Mouse (Mus musculus): ENCODE data around the gene Add2. TPM values are rescaled to one million over a fixed set of nuclear protein-coding genes. Genes with fewer than 3 reads are reported as not detected.

The Add2 gene
- polyA plus RNA-seq, 1 experiment: not detected

DNA sequence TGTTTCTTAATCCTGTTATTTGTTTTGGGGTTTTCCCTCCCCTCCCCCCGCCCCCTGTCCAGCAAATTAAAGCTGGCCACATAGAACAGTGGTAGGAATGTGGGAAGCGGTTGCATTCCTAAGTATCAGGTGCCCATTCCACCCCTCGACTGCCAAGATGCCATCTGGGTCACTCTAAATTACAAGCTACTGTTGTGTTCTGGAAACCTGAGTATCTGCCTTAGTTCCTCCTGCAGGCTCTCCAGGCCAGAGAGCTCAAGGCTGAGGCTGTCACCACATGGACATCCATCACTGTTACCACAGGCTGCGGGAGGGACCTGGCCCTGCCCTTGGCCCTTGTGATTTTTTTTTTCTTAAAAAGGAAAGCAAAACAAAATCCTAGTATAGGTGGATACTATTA, 140.7 kb downstream of the Add2 start:
- H3K4me3 ChIP-seq (ENCODE audit: insufficient read depth, low read length): no peak overlapping the region
- H3K4me1 ChIP-seq (ENCODE audit: control insufficient read depth, insufficient read depth, low read length): no peaks in the 10 kb centered on the region
- TF ChIP-seq CTCF (IDR thresholded peaks at IDR 0.05; ENCODE audit: low read depth, low read length) (no peak), POLR2A (IDR thresholded peaks at IDR 0.05; ENCODE audit: borderline replicate concordance, low read depth, low read length) (no peak)
- H3K27ac ChIP-seq (ENCODE audit: insufficient read depth, low read depth, low read length): no peak overlapping the region

Other genes starting within 250 kb of the Add2 start
- not detected in 2 replicates for gene Nat8f6, start 207.7 kb upstream of the Add2 start, polyA plus RNA-seq (2012; ENCODE audit: insufficient read depth, insufficient read length, missing spikeins)
- not detected in 2 replicates for gene Nat8f5, start 207.7 kb upstream of the Add2 start, polyA plus RNA-seq (2012; ENCODE audit: insufficient read depth, insufficient read length, missing spikeins)
- gene Nat8, start 196.6 kb upstream of the Add2 start, polyA plus RNA-seq (2012; ENCODE audit: insufficient read depth, insufficient read length, missing spikeins): not detected in 2 replicates
- gene Nat8f2, start 159.5 kb upstream of the Add2 start, polyA plus RNA-seq (2012; ENCODE audit: insufficient read depth, insufficient read length, missing spikeins): not detected in 2 replicates
- gene Nat8f4, start 123.8 kb upstream of the Add2 start, polyA plus RNA-seq (2012; ENCODE audit: insufficient read depth, insufficient read length, missing spikeins): 0.86 and 0.87 TPM in 2 replicates
- 21.2 and 25.9 TPM in 2 replicates for gene Tprkb, start 116.8 kb upstream of the Add2 start, polyA plus RNA-seq (2012; ENCODE audit: insufficient read depth, insufficient read length, missing spikeins)
- gene Nat8f1, start 113.0 kb upstream of the Add2 start, polyA plus RNA-seq (2012; ENCODE audit: insufficient read depth, insufficient read length, missing spikeins): 3.9 and 9.7 TPM in 2 replicates
- gene Dusp11, start 67.0 kb upstream of the Add2 start, polyA plus RNA-seq (2012; ENCODE audit: insufficient read depth, insufficient read length, missing spikeins): 105 and 108 TPM in 2 replicates
- not detected in 2 replicates for gene Figla, start 12.5 kb upstream of the Add2 start, polyA plus RNA-seq (2012; ENCODE audit: insufficient read depth, insufficient read length, missing spikeins)
- not detected in 2 replicates for gene Tgfa, start 166.5 kb downstream of the Add2 start, polyA plus RNA-seq (2012; ENCODE audit: insufficient read depth, insufficient read length, missing spikeins)